Mouse (Mus musculus) liver, adult 2 months (tissue): ENCODE measurements around the gene Sh3gl2.

Experiments used
- CTCF ChIP-seq: fragments of 200-500 bp; IDR thresholded peaks from 2 replicates; pipeline ENCODE4 v1.5.1; 2011; ENCODE audit warnings: low read depth, low read length, control low read depth
- POLR2A ChIP-seq: fragments of 200-500 bp; IDR thresholded peaks from 2 replicates; pipeline ENCODE4 v1.6.1; 2011; ENCODE audit warnings: low read length, control low read depth; ENCODE audit not compliant: insufficient read depth; ENCODE audit errors: extremely low read depth

- TF ChIP-seq CTCF = no peak
- TF ChIP-seq POLR2A = no peak
These were observed 227.9 kb downstream of the Sh3gl2 start for GRCm38 (mm10) chr4:85432786-85433185.
